Mouse (Mus musculus) frontal cortex, postnatal 10 days (tissue): ENCODE results near the gene Stat2.
"Not testable (repeated sequence)": the region's sequence is repeated elsewhere in the genome, so short reads cannot be mapped to it uniquely, and the experiment has no call there.

Source experiments
- DNase-seq, 2 experiments: peaks; one replicate each; pipeline ENCODE4 v3.0.0; 2022; ENCODE audit warnings: low spot score in 2 of 2, mixed read lengths in 1 of 2

Stat2 gene

GRCm38 (mm10) chr10:128258953-128259352 is 11.4 kb upstream of the Stat2 start:
- DNase-seq, result no peak

DNA sequence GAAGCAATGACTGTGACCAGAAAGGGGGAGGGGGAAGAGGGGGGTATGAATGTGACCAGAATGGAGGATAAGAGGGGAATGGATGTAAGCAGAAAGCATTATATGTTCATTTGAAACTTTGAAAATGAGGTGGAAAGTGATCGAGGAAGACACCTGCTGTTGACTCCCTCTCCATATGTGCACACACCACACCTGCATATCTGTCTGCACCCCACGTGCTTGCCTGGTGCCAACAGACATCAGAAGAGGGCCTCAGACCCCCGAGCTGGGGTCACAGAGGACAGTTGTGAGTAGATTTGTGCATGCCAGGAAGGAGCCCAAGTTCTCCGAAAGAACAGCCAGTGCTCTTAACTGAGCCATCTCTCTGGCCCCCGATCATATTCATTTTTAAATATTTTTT is 10.4 kb upstream of the Stat2 start:
- no peak for DNase-seq

GRCm38 (mm10) chr10:128260376-128260775 is 10.0 kb upstream of the Stat2 start:
- not testable (repeated sequence) for DNase-seq

DNA sequence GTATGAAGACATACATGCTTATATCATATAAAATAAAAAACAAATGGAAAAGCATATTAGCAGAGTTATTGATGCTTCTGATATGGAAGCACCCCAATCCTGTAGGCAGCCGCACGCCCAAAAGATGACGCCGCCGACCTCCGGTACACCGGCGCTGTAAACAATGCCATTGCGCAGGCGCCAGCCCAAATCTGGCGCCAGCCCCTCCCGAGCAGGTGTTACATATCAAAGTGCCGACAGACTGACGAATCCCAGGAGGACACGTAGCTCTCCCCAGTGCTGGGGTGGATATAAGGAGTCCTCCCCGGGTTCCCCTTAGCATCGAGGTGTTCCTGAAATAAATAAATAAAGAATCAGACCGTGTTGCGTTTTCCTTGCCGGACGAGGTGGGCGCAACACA is 8.1 kb upstream of the Stat2 start:
- DNase-seq, result no peak

- no peak for DNase-seq
Observed at GRCm38 (mm10) chr10:128263393-128264310, 6.7 kb upstream of the Stat2 start.

DNA sequence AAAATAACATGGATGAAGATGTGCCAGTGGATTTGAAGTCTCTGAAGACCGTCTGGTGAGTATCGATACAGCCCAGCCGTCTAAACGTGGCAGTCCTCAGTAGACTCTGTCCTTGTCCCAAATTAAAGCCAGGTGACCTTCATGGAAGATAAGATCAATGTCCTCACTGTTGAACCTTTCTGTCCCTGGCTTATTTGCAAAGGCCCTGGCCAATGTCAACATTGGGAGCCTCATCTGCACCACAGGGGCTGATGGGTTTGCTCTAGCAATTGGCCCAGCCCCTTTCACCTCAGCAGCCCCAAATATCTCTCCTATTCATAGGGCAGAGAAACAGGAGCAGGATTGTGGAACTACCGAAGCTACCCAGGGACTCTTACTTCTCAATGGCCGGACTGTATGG is 2.0 kb upstream of the Stat2 start, which contains the start of gene Apof:
Apof (plus strand) TSS at position 301 of the 400 bp plus-strand sequence.
- no peak for DNase-seq

- no peak for DNase-seq
Observed at GRCm38 (mm10) chr10:128269206-128269910, 1.0 kb upstream of the Stat2 start.

- DNase-seq, result no peak
Observed at GRCm38 (mm10) chr10:128270866-128271265, 507 bp downstream of the Stat2 start.

DNA sequence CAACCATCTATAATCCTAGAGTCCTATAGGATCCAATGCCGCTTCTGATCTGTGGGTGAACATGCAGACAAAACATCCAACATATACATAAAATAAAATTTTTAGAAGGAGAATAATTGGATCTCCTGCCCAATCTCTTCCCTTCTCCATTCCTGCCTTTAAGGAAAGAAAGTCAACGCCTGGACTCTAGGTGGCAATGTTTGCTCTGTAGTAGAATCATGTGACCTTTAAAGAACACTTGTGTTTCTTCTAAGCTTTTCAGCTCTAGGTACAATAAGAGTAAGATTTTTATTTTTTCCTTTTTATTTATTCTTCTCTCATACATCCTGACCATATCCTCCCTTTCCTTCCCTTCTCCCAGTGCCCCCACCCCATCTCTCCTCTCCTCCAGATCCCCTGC is 1.5 kb downstream of the Stat2 start:
- no peak for DNase-seq

GRCm38 (mm10) chr10:128272819-128273439 is 2.6 kb downstream of the Stat2 start:
- DNase-seq, result not testable (repeated sequence)

DNA sequence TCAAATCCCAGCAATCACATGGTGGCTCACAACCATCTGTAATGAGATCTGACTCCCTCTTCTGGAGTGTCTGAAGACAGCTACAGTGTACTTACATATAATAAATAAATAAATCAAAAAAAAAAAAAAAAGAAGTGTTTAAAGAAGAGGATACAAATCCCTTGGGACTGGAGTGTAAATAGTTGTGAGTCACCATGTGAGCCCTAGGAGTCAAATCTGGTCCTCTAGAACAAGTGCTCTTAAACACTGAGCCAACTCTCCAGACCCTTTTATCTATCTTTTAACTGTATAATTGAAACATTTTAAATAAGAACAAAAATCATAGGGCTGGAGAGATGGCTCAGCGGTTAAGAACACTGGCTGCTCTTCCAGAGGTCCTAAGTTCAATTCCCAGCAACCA is 5.0 kb downstream of the Stat2 start:
- DNase-seq, result not testable (repeated sequence)

DNA sequence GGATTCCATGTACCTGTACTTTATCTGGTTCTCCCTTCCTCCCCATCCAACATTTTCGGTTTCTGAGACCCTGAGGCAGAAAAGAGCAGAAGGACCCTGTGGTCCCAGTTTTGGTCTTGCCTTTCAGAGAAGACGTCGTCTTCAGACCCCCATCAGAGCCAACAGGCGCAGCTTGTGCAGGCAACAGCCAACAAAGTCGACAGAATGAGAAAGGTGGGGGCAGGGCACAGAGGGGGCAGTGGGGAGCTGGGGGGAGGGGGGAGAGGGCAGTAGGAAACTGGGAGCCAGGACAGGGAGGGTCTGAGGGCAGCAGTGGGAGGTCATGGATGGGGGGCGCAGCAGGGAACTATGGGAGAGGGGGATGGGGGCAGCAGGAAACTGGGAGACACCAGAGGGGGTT is 7.8 kb downstream of the Stat2 start:
- no peak for DNase-seq

GRCm38 (mm10) chr10:128280943-128281342 is 10.6 kb downstream of the Stat2 start:
- DNase-seq, result no peak

- DNase-seq, result no peak
Observed at GRCm38 (mm10) chr10:128281682-128282081, 11.3 kb downstream of the Stat2 start.

DNA sequence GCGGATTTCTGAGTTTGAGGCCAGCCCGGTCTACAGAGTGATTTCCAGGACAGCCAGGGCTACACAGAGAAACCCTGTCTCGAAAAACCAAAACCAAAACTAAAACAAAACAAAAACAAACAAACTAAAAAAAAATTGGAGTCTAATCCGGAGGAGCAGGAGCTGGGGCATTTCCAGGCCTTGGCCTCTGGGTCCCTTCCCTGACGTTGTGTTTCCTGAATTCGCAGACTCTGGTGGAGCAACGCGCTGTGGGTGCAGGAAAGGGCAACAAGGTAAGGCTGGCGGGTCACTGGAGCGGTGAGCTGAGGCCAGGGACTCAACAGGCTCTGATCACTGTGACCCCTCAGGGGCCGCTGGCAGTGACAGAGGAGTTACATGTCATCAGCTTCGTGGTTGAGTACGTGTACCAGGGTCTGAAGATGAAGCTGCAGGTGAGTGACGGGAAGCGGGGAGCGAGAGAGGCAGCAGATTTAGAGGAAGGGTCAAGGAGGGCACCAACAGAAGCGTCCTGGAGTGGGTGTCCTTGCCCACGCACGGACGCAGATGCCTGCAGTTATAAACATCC is 12.6 kb downstream of the Stat2 start:
- DNase-seq, result no peak

- peak in 1 of 2 experiments; percentile 52 for DNase-seq
Observed at GRCm38 (mm10) chr10:128283604-128284579, 13.5 kb downstream of the Stat2 start.

- not testable (repeated sequence) for DNase-seq
Observed at GRCm38 (mm10) chr10:128290594-128290993, 20.2 kb downstream of the Stat2 start.

DNA sequence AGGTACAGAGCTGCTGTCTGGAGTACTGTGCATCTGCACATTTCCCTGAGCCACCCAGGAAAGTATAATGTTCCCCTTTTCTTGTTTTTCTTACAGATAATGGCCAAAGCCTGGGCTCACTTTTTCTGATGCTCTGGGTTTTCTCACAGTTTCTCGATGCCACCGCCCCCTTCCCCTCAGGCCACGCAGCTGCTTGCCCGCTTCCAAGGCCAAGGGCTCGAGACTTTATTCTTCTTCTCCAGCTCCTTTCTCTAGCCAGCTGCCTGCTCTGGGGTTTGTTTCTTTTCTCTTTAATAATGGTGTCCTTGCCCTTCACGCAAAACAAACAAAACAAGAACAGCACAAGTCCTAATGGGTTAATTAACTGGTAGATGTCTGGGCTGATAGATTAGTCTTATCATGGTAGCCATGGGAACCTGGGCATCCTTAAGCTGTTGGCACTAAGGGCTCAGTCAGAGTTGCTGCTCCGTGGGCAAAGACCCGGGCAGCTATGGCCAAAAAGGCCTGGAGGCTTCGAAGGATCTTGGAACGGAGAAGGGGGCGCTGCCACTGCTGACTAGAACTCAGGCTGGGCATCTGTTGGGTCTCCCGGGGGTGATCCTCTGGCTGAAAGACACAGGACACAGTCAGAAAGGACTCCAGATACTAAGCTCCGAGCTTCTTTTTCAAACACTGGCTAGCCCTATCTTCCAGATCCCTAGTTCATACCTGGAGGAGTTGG is 26.2 kb downstream of the Stat2 start:
- DNase-seq, result no peak

- no peak for DNase-seq
Observed at GRCm38 (mm10) chr10:128297221-128297620, 26.9 kb downstream of the Stat2 start.

DNA sequence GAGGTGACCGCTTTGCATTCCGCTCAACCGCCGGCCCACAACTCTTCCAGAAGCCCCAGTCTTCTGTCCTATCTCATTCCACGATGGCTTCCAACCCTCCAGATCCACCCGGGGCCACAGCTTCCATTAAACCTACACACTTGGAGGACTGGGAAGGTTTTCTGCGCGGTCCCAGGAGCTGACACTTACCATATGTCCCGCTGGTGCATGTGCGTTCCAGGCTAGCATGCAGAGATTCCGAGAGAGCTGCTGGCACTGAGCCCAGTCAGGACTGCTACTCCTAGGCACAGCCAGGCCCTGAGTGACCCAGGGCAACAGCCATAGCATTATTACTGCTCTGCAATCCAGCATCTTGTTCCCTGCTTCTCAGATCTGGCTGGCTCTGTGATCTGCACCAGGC is 27.3 kb downstream of the Stat2 start:
- no peak for DNase-seq
